8 mouse cellular contexts compared by ENCODE assay signal in genomic region chr9:50604338-50604737, GRCm38 (mm10). TPM values are rescaled to one million over a fixed set of nuclear protein-coding genes. Genes with fewer than 3 reads are reported as not detected.
DNase-seq lines count a peak whose midpoint lies in the region; ATAC-seq and TF ChIP-seq lines count a peak whose summit lies in the region.

No protein-coding gene starts in this region.

- WGBS in heart, embryonic 11.5 days (ENCODE audit: insufficient replicate concordance): 3% methylated on average over 6 of the region's 6 CpGs
- 7% methylated on average over 6 of the region's 6 CpGs for WGBS in forebrain, postnatal 0 days

- 0 out of 2 replicates have a peak, but pooled peaks have one; percentile 11 for ATAC-seq in heart, embryonic 11.5 days (replicated peaks; ENCODE audit: insufficient number of reproducible peaks, low FRiP score, low TSS enrichment)
- no peak for ATAC-seq in forebrain, postnatal 0 days

- peak overlapping the region; percentile 83 for H3K4me3 ChIP-seq in heart, embryonic 11.5 days (ENCODE audit: low read depth, low read length)
- H3K4me3 ChIP-seq in CH12.LX (replicated peaks in 1 of 3; ENCODE audit: low read depth in 2 of 3, low read length in 2 of 3, poor library complexity in 1 of 3): peak overlapping the region; percentile 80 to 98 (median 84)
- H3K4me3 ChIP-seq in forebrain, postnatal 0 days (ENCODE audit: low read depth, low read length): peak overlapping the region; percentile 96
- H3K4me3 ChIP-seq in megakaryocyte, embryonic 14.5 days (replicated peaks): peak overlapping the region; percentile 99

- no peaks in the 10 kb centered on the region for H3K9me3 ChIP-seq in heart, embryonic 11.5 days (replicated peaks; ENCODE audit: control insufficient read depth, low read length)
- no peaks in the 10 kb centered on the region for H3K9me3 ChIP-seq in CH12.LX (replicated peaks; ENCODE audit: low read length)
- no peaks in the 10 kb centered on the region for H3K9me3 ChIP-seq in forebrain, postnatal 0 days (ENCODE audit: low read length)
- H3K9me3 ChIP-seq in megakaryocyte, embryonic 14.5 days: no peaks in the 10 kb centered on the region

- peak overlapping the region; percentile 96 for H3K9ac ChIP-seq in heart, embryonic 11.5 days (ENCODE audit: low read depth, low read length)
- peak overlapping the region; percentile 92 for H3K9ac ChIP-seq in CH12.LX (ENCODE audit: insufficient read depth, low read depth)
- peak overlapping the region; percentile 88 for H3K9ac ChIP-seq in forebrain, postnatal 0 days

- dilution Hi-C loops in CH12.LX (cut with MboI; ENCODE audit: extremely low pct_ligation_motif_present, extremely low pct_unique_long_range_greater_than_20kb, low sequenced_read_pairs): no loop called here

- no peak; the same call in 1 of the 2 replicates for TF ChIP-seq POLR2A in CH12.LX (IDR thresholded peaks at IDR 0.05; ENCODE audit: low read depth, low read length)

- H3K27me3 ChIP-seq in heart, embryonic 11.5 days (ENCODE audit: control insufficient read depth, insufficient read depth, low read length): no peaks in the 10 kb centered on the region
- H3K27me3 ChIP-seq in CH12.LX (replicated peaks): no peaks in the 10 kb centered on the region
- H3K27me3 ChIP-seq in forebrain, postnatal 0 days (ENCODE audit: insufficient read depth, low read length): no peaks in the 10 kb centered on the region
- H3K27me3 ChIP-seq in megakaryocyte, embryonic 14.5 days (replicated peaks): no peaks in the 10 kb centered on the region

- no peak for DNase-seq in heart, postnatal 14 days
- peak; percentile 16 for DNase-seq in CH12.LX (ENCODE audit: extremely low read depth)
- no peak for DNase-seq in forebrain, postnatal 0 days
- no peak for DNase-seq in frontal cortex, postnatal 36 days (ENCODE audit: low spot score in 2 of 2)
- no peak for DNase-seq in yolk sac, embryonic 10.5 days (ENCODE audit: low spot score)
- no peak for DNase-seq in adrenal gland, adult 2 months

- H3K36me3 ChIP-seq in heart, embryonic 11.5 days (ENCODE audit: control insufficient read depth, insufficient read depth, low read length): peaks cover 17% of the 10 kb centered on the region
- H3K36me3 ChIP-seq in CH12.LX (replicated peaks in 1 of 2; ENCODE audit: control insufficient read depth in 1 of 2, insufficient read depth in 1 of 2, low read length in 1 of 2): peaks cover 26 to 48% of the 10 kb centered on the region in 2 experiments
- H3K36me3 ChIP-seq in forebrain, postnatal 0 days (ENCODE audit: insufficient read depth): peaks cover 23% of the 10 kb centered on the region
- H3K36me3 ChIP-seq in megakaryocyte, embryonic 14.5 days (replicated peaks; ENCODE audit: low read length): peaks cover 53% of the 10 kb centered on the region

- TF ChIP-seq RAD21 in CH12.LX (IDR thresholded peaks at IDR 0.05; ENCODE audit: low read depth, low read length): no peak

- peak overlapping the region; percentile 81 for H3K4me2 ChIP-seq in heart, embryonic 11.5 days
- H3K4me2 ChIP-seq in CH12.LX (ENCODE audit: insufficient read depth, low read depth, poor library complexity, severe bottlenecking): peak overlapping the region; percentile 89
- peak overlapping the region; percentile 88 for H3K4me2 ChIP-seq in forebrain, postnatal 0 days (ENCODE audit: low read depth)

- peaks cover 22% of the 10 kb centered on the region for H3K4me1 ChIP-seq in heart, embryonic 11.5 days (ENCODE audit: control insufficient read depth, insufficient read depth, low read length)
- H3K4me1 ChIP-seq in CH12.LX (ENCODE audit: control insufficient read depth in 1 of 2, insufficient read depth in 2 of 2): peaks cover 5 to 34% of the 10 kb centered on the region in 2 experiments; a peak in 3 of 4 replicates
- H3K4me1 ChIP-seq in forebrain, postnatal 0 days (ENCODE audit: insufficient read depth): peaks cover 13% of the 10 kb centered on the region
- H3K4me1 ChIP-seq in megakaryocyte, embryonic 14.5 days: peaks cover 49% of the 10 kb centered on the region

- peaks cover 47% of the 10 kb centered on the region for H3K79me2 ChIP-seq in CH12.LX (replicated peaks; ENCODE audit: control insufficient read depth, extremely low read depth, insufficient read depth, poor library complexity, severe bottlenecking)

- TF ChIP-seq EP300 in CH12.LX (IDR thresholded peaks at IDR 0.05; ENCODE audit: low read length): no peak

- peak overlapping the region; percentile 85 for H3K27ac ChIP-seq in heart, embryonic 11.5 days (ENCODE audit: low read depth, low read length)
- peak overlapping the region; percentile 62 for H3K27ac ChIP-seq in CH12.LX (ENCODE audit: insufficient read depth, low read depth)
- peak overlapping the region; percentile 90 for H3K27ac ChIP-seq in forebrain, postnatal 0 days (ENCODE audit: low read depth, low read length)

- in situ Hi-C loops in CH12.LX (cut with MboI; ENCODE audit: low pct_ligation_motif_present, low pct_unique_long_range_greater_than_20kb, low sequenced_read_pairs): loop anchor here (10.0 kb wide), 1 partner anchor 150 kb away; no protein-coding TSS in a partner anchor

- intact Hi-C loops in heart, postnatal 14 days (cut with DNase I): no loop called here

- TF ChIP-seq CTCF in CH12.LX (conservative IDR thresholded peaks at IDR 0.05 in 1 of 2, IDR thresholded peaks at IDR 0.05 in 1 of 2; ENCODE audit: low read depth in 2 of 2, low read length in 2 of 2): no peak
- TF ChIP-seq CTCF in forebrain, postnatal 0 days (IDR thresholded peaks at IDR 0.05; ENCODE audit: low read depth): no peak

TF ChIP-seq in CH12.LX, 34 proteins besides CTCF, POLR2A, EP300 and RAD21:
- peak; percentile 30; the same call in 1 of the 2 replicates for TF ChIP-seq POLR2AphosphoS2 (IDR thresholded peaks at IDR 0.05; ENCODE audit: low read depth, low read length)
- TF ChIP-seq SMC3 (IDR thresholded peaks at IDR 0.05; ENCODE audit: low read depth, low read length): no peak

RNA-seq across cellular contexts. Expression of gene Timm8b, which starts 0.6 kb away (rescaled TPM):
- 292 and 318 TPM in 2 replicates for polyA plus RNA-seq in heart, embryonic 11.5 days (2014; fragmentation: Nextera tagmentation; extraction: Ambion mirVana)
- total RNA-seq in heart, postnatal 14 days (2021): 100 to 1,000 TPM; 216 to 232 TPM
- total RNA-seq in CH12.LX (2012; rRNA removed) (160 and 183 TPM in 2 replicates), CH12.LX (2014; rRNA removed) (244 and 249 TPM in 2 replicates)
- 119 and 155 TPM in 2 replicates for polyA plus RNA-seq in CH12.LX (2012; ENCODE audit: insufficient read length, low read depth)
- 234 and 297 TPM in 2 replicates for total RNA-seq in forebrain, postnatal 0 days (2014; rRNA removed)
- polyA plus RNA-seq in forebrain, postnatal 0 days (2015; fragmentation: Nextera tagmentation; extraction: Ambion mirVana): 389 and 523 TPM in 2 replicates
- polyA plus RNA-seq in megakaryocyte, embryonic 14.5 days (2012; ENCODE audit: insufficient read depth, low replicate concordance): 8.5 and 23.8 TPM in 2 replicates
- 100 to 1,000 TPM; 213 to 216 TPM for total RNA-seq in adrenal gland, adult 2 months (2021)
- 33.0 and 58.2 TPM in 2 replicates for polyA plus RNA-seq in adrenal gland, adult 2 months (2012; rRNA removed)

RNA-seq across cellular contexts. Expression of gene Sdhd, which starts 0.7 kb away (rescaled TPM):
- 572 and 623 TPM in 2 replicates for polyA plus RNA-seq in heart, embryonic 11.5 days (2014; fragmentation: Nextera tagmentation; extraction: Ambion mirVana)
- total RNA-seq in heart, postnatal 14 days (2021): 100 to 1,000 TPM; 724 to 738 TPM
- total RNA-seq in CH12.LX (2012; rRNA removed) (215 and 261 TPM in 2 replicates), CH12.LX (2014; rRNA removed) (407 and 435 TPM in 2 replicates)
- 220 and 240 TPM in 2 replicates for polyA plus RNA-seq in CH12.LX (2012; ENCODE audit: insufficient read length, low read depth)
- 151 and 168 TPM in 2 replicates for total RNA-seq in forebrain, postnatal 0 days (2014; rRNA removed)
- 279 and 305 TPM in 2 replicates for polyA plus RNA-seq in forebrain, postnatal 0 days (2015; fragmentation: Nextera tagmentation; extraction: Ambion mirVana)
- polyA plus RNA-seq in megakaryocyte, embryonic 14.5 days (2012; ENCODE audit: insufficient read depth, low replicate concordance): 6.3 and 16.9 TPM in 2 replicates
- 100 to 1,000 TPM; 249 to 334 TPM for total RNA-seq in adrenal gland, adult 2 months (2021)
- 248 and 267 TPM in 2 replicates for polyA plus RNA-seq in adrenal gland, adult 2 months (2012; rRNA removed)

RNA-seq across cellular contexts. Expression of gene Pih1d2, which starts 12.8 kb away (rescaled TPM):
- polyA plus RNA-seq in heart, embryonic 11.5 days (2014; fragmentation: Nextera tagmentation; extraction: Ambion mirVana): 1.8 and 3.1 TPM in 2 replicates
- under 1 TPM; 0.22 to 0.88 TPM for total RNA-seq in heart, postnatal 14 days (2021)
- 1.8 and 2.4 TPM in 2 replicates for total RNA-seq in CH12.LX (2012; rRNA removed)
- total RNA-seq in CH12.LX (2014; rRNA removed): 4.8 and 5.5 TPM in 2 replicates
- polyA plus RNA-seq in CH12.LX (2012; ENCODE audit: insufficient read length, low read depth): 2.8 and 3.2 TPM in 2 replicates
- 4.0 and 5.2 TPM in 2 replicates for total RNA-seq in forebrain, postnatal 0 days (2014; rRNA removed)
- polyA plus RNA-seq in forebrain, postnatal 0 days (2015; fragmentation: Nextera tagmentation; extraction: Ambion mirVana): 4.6 and 6.6 TPM in 2 replicates
- 0.19 TPM in 1 of 2 replicates, not detected in the other for polyA plus RNA-seq in megakaryocyte, embryonic 14.5 days (2012; ENCODE audit: insufficient read depth, low replicate concordance)
- 1 to 10 TPM; 1.2 to 3.4 TPM for total RNA-seq in adrenal gland, adult 2 months (2021)
- 0.26 and 0.38 TPM in 2 replicates for polyA plus RNA-seq in adrenal gland, adult 2 months (2012; rRNA removed)

RNA-seq across cellular contexts. Expression of gene Nkapd1, which starts 12.9 kb away (rescaled TPM):
- 20.2 and 21.3 TPM in 2 replicates for polyA plus RNA-seq in heart, embryonic 11.5 days (2014; fragmentation: Nextera tagmentation; extraction: Ambion mirVana)
- total RNA-seq in heart, postnatal 14 days (2021): 10 to 100 TPM; 14.7 to 14.8 TPM
- 9.6 and 10.0 TPM in 2 replicates for total RNA-seq in CH12.LX (2012; rRNA removed)
- total RNA-seq in CH12.LX (2014; rRNA removed): 13.5 and 13.7 TPM in 2 replicates
- polyA plus RNA-seq in CH12.LX (2012; ENCODE audit: insufficient read length, low read depth): 36.7 and 38.4 TPM in 2 replicates
- 19.0 and 20.5 TPM in 2 replicates for total RNA-seq in forebrain, postnatal 0 days (2014; rRNA removed)
- polyA plus RNA-seq in forebrain, postnatal 0 days (2015; fragmentation: Nextera tagmentation; extraction: Ambion mirVana): 24.3 TPM in 2 replicates
- polyA plus RNA-seq in megakaryocyte, embryonic 14.5 days (2012; ENCODE audit: insufficient read depth, low replicate concordance): 2.9 and 3.9 TPM in 2 replicates
- total RNA-seq in adrenal gland, adult 2 months (2021): 10 to 100 TPM; 20.9 to 26.8 TPM
- polyA plus RNA-seq in adrenal gland, adult 2 months (2012; rRNA removed): 6.8 and 7.3 TPM in 2 replicates

RNA-seq across cellular contexts. Expression of gene Tex12, which starts 43.2 kb away (rescaled TPM):
- polyA plus RNA-seq in heart, embryonic 11.5 days (2014; fragmentation: Nextera tagmentation; extraction: Ambion mirVana): not detected in 2 replicates
- not detected for total RNA-seq in heart, postnatal 14 days (2021)
- not detected in 2 replicates for total RNA-seq in CH12.LX (2012; rRNA removed)
- total RNA-seq in CH12.LX (2014; rRNA removed): not detected in 2 replicates
- not detected in 2 replicates for polyA plus RNA-seq in CH12.LX (2012; ENCODE audit: insufficient read length, low read depth)
- total RNA-seq in forebrain, postnatal 0 days (2014; rRNA removed): not detected in 2 replicates
- polyA plus RNA-seq in forebrain, postnatal 0 days (2015; fragmentation: Nextera tagmentation; extraction: Ambion mirVana): 0.17 TPM in 1 of 2 replicates, not detected in the other
- polyA plus RNA-seq in megakaryocyte, embryonic 14.5 days (2012; ENCODE audit: insufficient read depth, low replicate concordance): not detected in 2 replicates
- not detected for total RNA-seq in adrenal gland, adult 2 months (2021)
- not detected in 2 replicates for polyA plus RNA-seq in adrenal gland, adult 2 months (2012; rRNA removed)

Comparison
In these comparisons a context has a peak if more than half of its experiments do, and no peak if none do; other contexts are left out.
1. RNA of gene Sdhd, which starts 0.7 kb away (polyA plus RNA-seq): 572 to 623 TPM in heart, embryonic 11.5 days, 279 to 305 TPM in forebrain, postnatal 0 days, 248 to 267 TPM in adrenal gland, adult 2 months and 220 to 240 TPM in CH12.LX; 6.3 to 16.9 TPM in megakaryocyte, embryonic 14.5 days; every median in the first group is over 10 times any median in the second.
2. Peak in every context shown above with its lines, with median percentiles within 50 percentile points of each other: H3K27ac ChIP-seq, H3K4me2 ChIP-seq, H3K4me3 ChIP-seq and H3K9ac ChIP-seq.